In the genomic region with DNA sequence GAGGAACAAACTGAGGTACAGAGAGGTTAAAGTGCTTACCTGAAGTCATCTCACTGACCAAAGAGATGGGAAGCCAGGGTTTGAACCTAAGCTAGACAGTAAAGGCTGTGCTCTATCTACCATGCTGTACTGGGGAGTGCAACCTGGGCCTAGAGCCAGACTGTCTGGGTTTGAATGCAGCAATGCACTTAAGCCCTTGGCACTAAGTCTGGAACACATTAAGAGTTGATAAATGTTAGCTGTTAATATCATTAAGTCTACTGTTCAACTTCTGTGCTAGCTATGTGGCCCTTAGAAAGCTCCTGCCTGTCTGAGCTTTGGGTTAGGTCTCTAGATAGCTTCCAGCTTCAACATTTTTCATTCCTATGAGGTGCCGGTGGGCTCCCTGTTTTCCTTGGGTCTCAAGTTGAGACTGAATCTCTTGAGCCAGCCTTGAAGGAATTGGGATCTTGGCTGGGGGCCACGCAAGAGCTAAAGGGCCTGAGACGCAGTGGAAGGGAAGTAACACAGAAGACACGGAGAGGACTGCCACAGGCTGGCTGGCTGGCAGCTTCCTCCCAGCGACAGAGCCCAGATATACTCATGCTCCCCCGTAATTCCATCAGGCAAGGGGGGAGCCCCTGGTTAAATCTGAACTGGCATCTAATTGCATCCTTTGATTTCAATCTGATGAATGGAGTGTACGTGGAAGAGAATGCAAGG, we compare ENCODE assay signal across 8 mouse cellular contexts. TPM values are rescaled to one million over a fixed set of nuclear protein-coding genes. Genes with fewer than 3 reads are reported as not detected.
DNase-seq lines count a peak whose midpoint lies in the region; ATAC-seq lines count a peak whose summit lies in the region.
"Had no signal": no experiment of that assay in that cellular context is flagged by ENCODE, and none has a peak within 500 bp of the region (broad histone marks: within the 10 kb centered on the region; RNA-seq: fewer than 3 reads in every experiment).

No protein-coding gene starts in this region.

- H3K4me1 ChIP-seq in lung, embryonic 15.5 days: peaks cover 51% of the 10 kb centered on the region
- peaks cover 64% of the 10 kb centered on the region for H3K4me1 ChIP-seq in forebrain, embryonic 10.5 days
- peaks cover 38% of the 10 kb centered on the region for H3K4me1 ChIP-seq in intestine, embryonic 15.5 days (replicated peaks)
- H3K4me1 ChIP-seq in neural tube, embryonic 12.5 days: peaks cover 45% of the 10 kb centered on the region

- peak overlapping the region; percentile 35; the same call in 1 of the 2 replicates for H3K4me2 ChIP-seq in lung, embryonic 15.5 days
- H3K4me2 ChIP-seq in intestine, embryonic 15.5 days (replicated peaks): peak overlapping the region; percentile 14; the same call in 1 of the 2 replicates
- peak overlapping the region; percentile 24 for H3K4me2 ChIP-seq in neural tube, embryonic 12.5 days (replicated peaks)

- H3K27me3 ChIP-seq in lung, embryonic 15.5 days: no peaks in the 10 kb centered on the region
- H3K27me3 ChIP-seq in forebrain, embryonic 10.5 days (ENCODE audit: poor library complexity, severe bottlenecking): no peaks in the 10 kb centered on the region
- H3K27me3 ChIP-seq in intestine, embryonic 15.5 days (replicated peaks): no peaks in the 10 kb centered on the region
- H3K27me3 ChIP-seq in neural tube, embryonic 12.5 days (replicated peaks): no peaks in the 10 kb centered on the region

- no peak overlapping the region for H3K4me3 ChIP-seq in lung, embryonic 15.5 days
- peak overlapping the region; percentile 21 for H3K4me3 ChIP-seq in forebrain, embryonic 10.5 days
- H3K4me3 ChIP-seq in intestine, embryonic 15.5 days (replicated peaks): no peak overlapping the region
- H3K4me3 ChIP-seq in neural tube, embryonic 12.5 days: no peak overlapping the region

- WGBS in lung, embryonic 15.5 days: 32% methylated on average over 7 of the region's 7 CpGs
- 41% methylated on average over 7 of the region's 7 CpGs for WGBS in forebrain, embryonic 10.5 days
- WGBS in intestine, embryonic 15.5 days: 33% methylated on average over 7 of the region's 7 CpGs
- WGBS in neural tube, embryonic 12.5 days: 45% methylated on average over 7 of the region's 7 CpGs

- peak overlapping the region; percentile 76 for H3K27ac ChIP-seq in lung, embryonic 15.5 days
- peak overlapping the region; percentile 81 for H3K27ac ChIP-seq in forebrain, embryonic 10.5 days
- peak overlapping the region; percentile 42 for H3K27ac ChIP-seq in intestine, embryonic 15.5 days
- peak overlapping the region; percentile 42; the same call in 1 of the 2 replicates for H3K27ac ChIP-seq in neural tube, embryonic 12.5 days
- H3K27ac ChIP-seq: macrophage had no signal

- 0 out of 2 replicates have a peak, but pooled peaks have one; percentile 19 for ATAC-seq in lung, embryonic 15.5 days (ENCODE audit: borderline replicate concordance, extremely low read depth, low FRiP score, low TSS enrichment)
- no peak for ATAC-seq in intestine, embryonic 15.5 days
- ATAC-seq in neural tube, embryonic 12.5 days (ENCODE audit: low FRiP score, low read depth): no peak
- no peak for ATAC-seq in erythroid progenitor cell, adult 5-6 weeks (replicated peaks; ENCODE audit: low FRiP score, poor library complexity, severe bottlenecking)

- DNase-seq in lung, postnatal 25 days (ENCODE audit: low spot score): no peak
- peak; percentile 50 for DNase-seq in forebrain, embryonic 10.5 days (ENCODE audit: extremely low spot score, low spot score)
- DNase-seq in B cell, adult 2 months: no peak

- H3K9me3 ChIP-seq in lung, embryonic 15.5 days: no peaks in the 10 kb centered on the region
- no peaks in the 10 kb centered on the region; the same call in 1 of the 2 replicates for H3K9me3 ChIP-seq in forebrain, embryonic 10.5 days
- no peaks in the 10 kb centered on the region for H3K9me3 ChIP-seq in intestine, embryonic 15.5 days
- H3K9me3 ChIP-seq in neural tube, embryonic 12.5 days: no peaks in the 10 kb centered on the region

- no peak overlapping the region for H3K9ac ChIP-seq in lung, embryonic 15.5 days
- no peak overlapping the region for H3K9ac ChIP-seq in intestine, embryonic 15.5 days
- H3K9ac ChIP-seq in neural tube, embryonic 12.5 days: peak overlapping the region; percentile 26; the same call in 1 of the 2 replicates

- H3K36me3 ChIP-seq in lung, embryonic 15.5 days: no peaks in the 10 kb centered on the region
- H3K36me3 ChIP-seq in forebrain, embryonic 10.5 days (replicated peaks): peaks cover 4% of the 10 kb centered on the region; the same call in 1 of the 2 replicates
- H3K36me3 ChIP-seq in intestine, embryonic 15.5 days: no peaks in the 10 kb centered on the region
- no peaks in the 10 kb centered on the region for H3K36me3 ChIP-seq in neural tube, embryonic 12.5 days

RNA-seq across cellular contexts. Expression of gene Limk2, which starts 35.2 kb away (rescaled TPM):
- polyA plus RNA-seq in lung, embryonic 15.5 days (2015; fragmentation: Nextera tagmentation; extraction: Ambion mirVana): 50.1 and 52.0 TPM in 2 replicates
- polyA plus RNA-seq in forebrain, embryonic 10.5 days (2016; fragmentation: Nextera tagmentation; extraction: Ambion mirVana): 42.8 and 43.1 TPM in 2 replicates
- polyA plus RNA-seq in intestine, embryonic 15.5 days (2015; fragmentation: Nextera tagmentation; extraction: Ambion mirVana): 60.1 and 64.0 TPM in 2 replicates
- 117 and 121 TPM in 2 replicates for polyA plus RNA-seq in neural tube, embryonic 12.5 days (2016; fragmentation: Nextera tagmentation; extraction: Ambion mirVana)
- 5.0 and 12.6 TPM in 2 replicates for total RNA-seq in erythroid progenitor cell, adult 5-6 weeks (2015; ENCODE audit: low replicate concordance)
- 9.1 and 16.8 TPM in 2 replicates for total RNA-seq in erythroid progenitor cell, adult 5-6 weeks (2017; ENCODE audit: low replicate concordance)

RNA-seq across cellular contexts. Expression of gene Pik3ip1, which starts 43.5 kb away (rescaled TPM):
- 10.8 and 11.0 TPM in 2 replicates for polyA plus RNA-seq in lung, embryonic 15.5 days (2015; fragmentation: Nextera tagmentation; extraction: Ambion mirVana)
- polyA plus RNA-seq in forebrain, embryonic 10.5 days (2016; fragmentation: Nextera tagmentation; extraction: Ambion mirVana): 5.6 and 6.2 TPM in 2 replicates
- 8.5 and 8.7 TPM in 2 replicates for polyA plus RNA-seq in intestine, embryonic 15.5 days (2015; fragmentation: Nextera tagmentation; extraction: Ambion mirVana)
- 21.2 and 22.6 TPM in 2 replicates for polyA plus RNA-seq in neural tube, embryonic 12.5 days (2016; fragmentation: Nextera tagmentation; extraction: Ambion mirVana)
- 2.1 and 4.3 TPM in 2 replicates for total RNA-seq in erythroid progenitor cell, adult 5-6 weeks (2015; ENCODE audit: low replicate concordance)
- total RNA-seq in erythroid progenitor cell, adult 5-6 weeks (2017; ENCODE audit: low replicate concordance): 2.7 and 20.2 TPM in 2 replicates
